Mouse (Mus musculus) olfactory bulb, adult 2 months (tissue): ENCODE data around the gene Rhob.

Experiments used
- CTCF ChIP-seq: fragments of 200-500 bp; IDR thresholded peaks from 2 replicates; pipeline ENCODE4 v1.5.1; 2012; ENCODE audit warnings: low read depth, mild to moderate bottlenecking, low read length, moderate library complexity; ENCODE audit not compliant: insufficient read depth
- POLR2A ChIP-seq: fragments of 200-500 bp; IDR thresholded peaks from 2 replicates; pipeline ENCODE4 v1.6.1; 2012; ENCODE audit warnings: mild to moderate bottlenecking, low read depth, low read length, moderate library complexity; ENCODE audit not compliant: insufficient read depth

GRCm38 (mm10) chr12:8489098-8489497, 10.7 kb downstream of the Rhob start:
- TF ChIP-seq CTCF (no peak), POLR2A (no peak)
